Mouse (Mus musculus): ENCODE measurements around the gene Btbd1. TPM values are rescaled to one million over a fixed set of nuclear protein-coding genes. Genes with fewer than 3 reads are reported as not detected.
"Not testable (repeated sequence)": the region's sequence is repeated elsewhere in the genome, so short reads cannot be mapped to it uniquely, and the experiment has no call there.

The Btbd1 gene
- total RNA-seq, 2 experiments from 2014 or later = 110 to 111 TPM

DNA sequence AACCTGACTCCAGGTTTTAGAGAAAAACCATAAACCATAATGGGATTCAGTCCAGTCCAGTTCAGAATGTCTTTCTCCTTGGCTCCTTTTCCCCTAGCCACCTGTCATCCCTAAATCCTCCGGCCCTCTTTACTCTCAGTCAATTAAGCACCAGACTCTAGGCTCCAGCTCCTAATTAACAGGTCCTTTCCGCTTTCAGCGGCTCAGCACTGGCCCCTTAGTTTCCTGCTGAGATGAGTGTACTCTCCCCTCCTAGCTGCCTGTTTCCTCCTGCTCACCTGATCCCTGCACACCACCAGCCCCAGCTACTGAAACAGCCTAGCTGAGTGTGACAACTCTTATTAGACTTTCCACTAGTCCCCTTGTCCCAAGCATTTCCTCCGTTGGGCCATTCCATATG is 18.5 kb upstream of the Btbd1 start:
- intact Hi-C loops (cut with DNase I) = no loop called here
- TF ChIP-seq CTCF (IDR thresholded peaks at IDR 0.05) = no peak
- H3K4me3 ChIP-seq = no peak overlapping the region
- DNase-seq (ENCODE audit: extremely low spot score in 1 of 2, low spot score in 2 of 2) = no peak
- no peak overlapping the region for H3K27ac ChIP-seq

GRCm38 (mm10) chr7:81847010-81847409 is 17.8 kb upstream of the Btbd1 start:
- no peak for DNase-seq (ENCODE audit: extremely low spot score in 1 of 2, low spot score in 2 of 2)
- no peak for TF ChIP-seq CTCF (IDR thresholded peaks at IDR 0.05)
- intact Hi-C loops (cut with DNase I) = no loop called here
- Histone ChIP-seq H3K27ac (no peak overlapping the region), H3K4me3 (no peak overlapping the region)

DNA sequence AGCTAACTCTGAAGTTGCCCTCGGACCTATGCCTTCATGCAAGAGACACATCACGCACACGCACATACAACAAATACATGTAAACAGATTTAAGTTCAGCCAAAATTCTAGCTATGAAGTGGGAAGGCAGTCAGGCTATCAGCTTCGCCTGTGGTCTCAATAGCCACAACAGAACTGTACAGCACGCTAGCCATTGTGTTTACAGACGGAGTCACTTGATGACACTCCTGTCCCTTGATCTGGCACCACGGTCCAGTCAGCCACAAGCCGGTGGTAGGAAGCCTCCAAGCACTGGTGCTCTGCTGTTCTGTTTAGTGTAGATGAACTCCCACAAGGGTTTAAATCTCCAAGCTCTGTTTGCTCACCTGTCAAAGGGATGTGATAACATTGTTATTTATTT is 16.8 kb upstream of the Btbd1 start:
- no peak overlapping the region for H3K27ac ChIP-seq
- no peak for TF ChIP-seq CTCF (IDR thresholded peaks at IDR 0.05)
- DNase-seq (ENCODE audit: extremely low spot score in 1 of 2, low spot score in 2 of 2) = no peak
- no peak overlapping the region for H3K4me3 ChIP-seq
- intact Hi-C loops (cut with DNase I) = no loop called here

DNA sequence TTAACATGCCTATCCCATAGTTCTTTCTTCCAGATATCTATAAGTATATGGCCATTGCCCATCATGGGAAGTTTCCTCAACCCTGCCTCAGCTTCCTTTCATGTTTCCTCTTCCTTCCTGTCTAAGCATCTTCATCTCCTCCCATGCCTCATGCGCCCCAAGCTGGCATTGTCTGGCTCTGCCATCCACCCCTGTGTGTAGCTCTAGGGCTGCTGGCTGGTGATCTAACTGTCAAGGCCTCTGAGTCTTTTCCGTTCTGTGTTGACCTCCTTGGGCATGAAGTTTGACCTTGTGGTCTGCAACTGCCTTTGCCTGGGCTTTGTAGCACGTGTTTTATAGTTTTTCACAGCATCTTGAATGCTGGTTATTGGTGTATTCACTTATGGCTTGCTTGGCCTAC is 16.1 kb upstream of the Btbd1 start:
- intact Hi-C loops (cut with DNase I) = no loop called here
- no peak for TF ChIP-seq CTCF (IDR thresholded peaks at IDR 0.05)
- no peak overlapping the region for H3K27ac ChIP-seq
- no peak for DNase-seq (ENCODE audit: extremely low spot score in 1 of 2, low spot score in 2 of 2)
- no peak overlapping the region for H3K4me3 ChIP-seq

DNA sequence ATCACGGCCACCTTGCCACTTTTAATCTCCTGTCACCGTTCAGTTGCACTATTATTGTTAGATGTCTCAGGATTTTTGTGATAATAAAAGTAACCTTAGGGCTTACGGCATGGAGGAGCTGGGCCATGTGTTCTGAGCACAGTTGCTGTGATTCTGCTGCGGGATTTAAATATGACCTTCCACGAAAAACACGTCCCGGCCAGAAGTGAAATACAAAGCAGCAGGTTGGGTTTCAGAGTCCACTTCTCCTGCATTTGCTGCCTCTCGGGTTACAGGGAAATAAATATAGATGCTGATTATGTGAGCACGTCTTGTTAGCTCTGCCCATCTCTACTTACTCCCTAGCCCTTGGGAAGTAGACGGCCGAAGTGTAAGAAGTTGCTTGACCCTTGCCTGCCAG is 15.6 kb upstream of the Btbd1 start:
- intact Hi-C loops (cut with DNase I) = no loop called here
- TF ChIP-seq CTCF (IDR thresholded peaks at IDR 0.05) = no peak
- Histone ChIP-seq H3K27ac (no peak overlapping the region), H3K4me3 (no peak overlapping the region)
- DNase-seq (ENCODE audit: extremely low spot score in 1 of 2, low spot score in 2 of 2) = no peak

DNA sequence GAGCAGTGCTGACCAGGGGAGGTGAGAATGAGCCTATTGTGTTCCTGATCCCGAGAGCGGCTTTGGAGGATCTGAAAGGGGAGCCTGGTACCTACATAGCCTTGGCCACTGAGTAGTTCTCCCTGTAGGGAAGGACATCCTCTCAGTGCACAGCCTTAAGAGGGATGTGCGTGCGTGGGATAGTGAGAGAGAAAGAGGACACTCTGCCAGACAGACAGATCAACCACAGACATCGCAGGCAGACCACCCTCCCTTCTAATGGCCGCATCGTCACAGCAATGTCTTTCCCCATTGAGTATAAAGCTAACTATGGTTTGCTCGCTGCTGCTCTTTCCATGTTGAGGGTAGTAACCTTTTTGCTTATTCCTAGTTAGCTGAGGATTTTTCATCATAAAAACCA is 14.7 kb upstream of the Btbd1 start:
- no peak overlapping the region for H3K27ac ChIP-seq
- intact Hi-C loops (cut with DNase I) = no loop called here

DNA sequence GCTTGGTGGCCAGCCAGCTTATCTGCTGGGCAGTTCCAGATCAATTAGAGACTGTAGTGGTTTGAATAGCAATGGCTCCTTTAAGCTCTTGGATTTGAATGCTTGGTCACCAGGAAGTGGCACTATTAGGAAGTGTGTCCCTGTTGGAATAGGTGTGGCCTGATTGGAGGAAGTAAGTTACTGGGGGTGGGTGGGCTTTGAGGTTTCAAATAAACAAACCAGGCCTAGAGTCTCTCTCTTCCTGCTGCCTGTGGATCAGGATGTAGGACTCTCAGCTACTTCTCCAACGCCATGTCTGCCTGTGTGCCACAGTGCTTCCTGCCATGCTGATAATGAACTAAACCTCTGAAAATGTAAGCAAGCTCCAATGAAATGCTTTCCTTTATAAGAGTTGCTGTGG is 13.8 kb upstream of the Btbd1 start:
- no peak overlapping the region for H3K4me3 ChIP-seq
- H3K27ac ChIP-seq = no peak overlapping the region
- no peak for DNase-seq (ENCODE audit: extremely low spot score in 1 of 2, low spot score in 2 of 2)
- intact Hi-C loops (cut with DNase I) = no loop called here
- TF ChIP-seq CTCF (IDR thresholded peaks at IDR 0.05) = no peak

More for the DNA sequence above, 14.7 kb upstream of the Btbd1 start:
- H3K4me3 ChIP-seq = no peak overlapping the region
- no peak for TF ChIP-seq CTCF (IDR thresholded peaks at IDR 0.05)
- no peak for DNase-seq (ENCODE audit: extremely low spot score in 1 of 2, low spot score in 2 of 2)

GRCm38 (mm10) chr7:81842141-81842540 is 12.9 kb upstream of the Btbd1 start:
- no peak for TF ChIP-seq CTCF (IDR thresholded peaks at IDR 0.05)
- Histone ChIP-seq H3K4me3 (no peak overlapping the region), H3K27ac (no peak overlapping the region)
- DNase-seq (ENCODE audit: extremely low spot score in 1 of 2, low spot score in 2 of 2) = no peak
- intact Hi-C loops (cut with DNase I) = no loop called here

- TF ChIP-seq CTCF (IDR thresholded peaks at IDR 0.05) = no peak
- intact Hi-C loops (cut with DNase I) = no loop called here
- no peak for DNase-seq (ENCODE audit: extremely low spot score in 1 of 2, low spot score in 2 of 2)
- no peak overlapping the region for H3K4me3 ChIP-seq
- H3K27ac ChIP-seq = peak overlapping the region; percentile 76
Observed at GRCm38 (mm10) chr7:81841439-81841838, 12.2 kb upstream of the Btbd1 start.

DNA sequence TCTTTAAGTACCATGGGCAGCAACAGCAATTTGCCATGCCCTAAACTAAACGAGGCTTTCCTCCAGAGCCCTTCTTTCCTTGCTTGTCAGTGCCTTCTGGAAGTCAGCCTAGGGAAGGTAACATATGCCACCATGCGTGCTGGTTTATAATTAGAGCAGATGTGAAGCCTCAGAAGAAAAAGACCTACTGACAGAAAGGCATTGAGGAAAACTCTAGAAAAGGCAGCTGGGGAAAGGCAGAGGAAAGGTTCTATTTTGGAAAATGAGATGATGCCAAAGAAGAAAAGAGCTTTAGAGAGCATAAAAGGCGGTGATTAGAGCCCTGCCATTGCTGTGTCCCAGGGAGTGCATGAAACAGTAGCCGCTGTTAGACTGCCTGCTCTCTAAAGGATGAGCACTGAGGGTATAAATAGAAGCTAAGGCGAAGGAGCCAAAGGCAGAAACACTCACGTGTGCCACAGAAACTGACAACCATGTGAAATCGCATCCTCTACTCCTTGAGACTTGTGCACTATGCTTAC is 11.5 kb upstream of the Btbd1 start:
- intact Hi-C loops (cut with DNase I) = no loop called here
- TF ChIP-seq CTCF (IDR thresholded peaks at IDR 0.05) = no peak
- peak overlapping the region; percentile 76 for H3K27ac ChIP-seq
- no peak overlapping the region for H3K4me3 ChIP-seq
- DNase-seq (ENCODE audit: extremely low spot score in 1 of 2, low spot score in 2 of 2) = peak; percentile 19 to 31

DNA sequence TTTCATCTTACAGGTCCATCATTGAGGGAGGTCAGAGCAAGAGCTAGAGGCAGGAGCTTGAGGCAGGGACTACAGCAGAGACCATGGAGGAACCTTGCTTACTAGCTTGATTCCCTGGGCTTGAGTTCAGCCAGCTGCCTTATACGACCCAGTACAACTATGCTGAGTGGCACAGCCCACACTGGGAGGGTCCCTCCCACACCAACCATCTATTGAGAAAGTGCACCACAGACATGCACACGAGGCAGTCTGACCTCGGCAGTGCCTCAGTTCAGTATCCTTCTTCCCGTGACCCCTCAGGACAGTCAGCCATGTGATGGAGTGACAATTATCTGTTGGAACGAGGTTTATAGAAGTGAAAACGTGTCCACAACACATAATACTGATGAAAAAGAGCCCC is 10.5 kb upstream of the Btbd1 start:
- intact Hi-C loops (cut with DNase I) = no loop called here
- no peak for TF ChIP-seq CTCF (IDR thresholded peaks at IDR 0.05)
- no peak for DNase-seq (ENCODE audit: extremely low spot score in 1 of 2, low spot score in 2 of 2)
- H3K4me3 ChIP-seq = no peak overlapping the region
- H3K27ac ChIP-seq = peak overlapping the region; percentile 76; the same call in 1 of the 2 replicates

- DNase-seq (ENCODE audit: extremely low spot score in 1 of 2, low spot score in 2 of 2); H3K27ac ChIP-seq; H3K4me3 ChIP-seq; intact Hi-C loops (cut with DNase I): not testable (repeated sequence)
Observed at GRCm38 (mm10) chr7:81837771-81838170, 8.5 kb upstream of the Btbd1 start.

DNA sequence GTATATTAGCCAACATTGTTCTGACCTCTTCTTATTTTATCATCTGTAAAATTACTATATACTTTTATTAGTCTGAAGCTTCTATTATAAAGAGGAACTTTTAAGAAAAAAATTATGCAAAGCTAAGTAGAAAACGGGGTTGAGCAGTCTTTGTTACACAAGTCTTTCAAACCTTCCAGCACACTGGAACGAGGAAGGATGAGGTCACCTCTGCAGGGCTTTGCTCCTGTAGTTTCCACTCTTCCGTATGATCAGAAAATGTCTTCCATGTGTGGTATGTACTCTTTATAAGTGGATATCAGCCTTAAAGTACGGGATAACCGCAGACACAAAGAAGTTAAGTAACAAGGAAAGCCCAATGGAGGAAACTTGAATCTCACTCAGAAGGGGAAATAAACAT is 6.2 kb upstream of the Btbd1 start:
- intact Hi-C loops (cut with DNase I) = no loop called here
- TF ChIP-seq CTCF (IDR thresholded peaks at IDR 0.05) = no peak

GRCm38 (mm10) chr7:81834847-81835246 is 5.6 kb upstream of the Btbd1 start:
- no peak for DNase-seq (ENCODE audit: extremely low spot score in 1 of 2, low spot score in 2 of 2)
- Histone ChIP-seq H3K27ac (no peak overlapping the region), H3K4me3 (no peak overlapping the region)
- intact Hi-C loops (cut with DNase I) = no loop called here
- no peak; the same call in none of the 2 replicates for TF ChIP-seq CTCF (IDR thresholded peaks at IDR 0.05)

More for the DNA sequence above, 6.2 kb upstream of the Btbd1 start:
- H3K4me3 ChIP-seq = no peak overlapping the region
- DNase-seq (ENCODE audit: extremely low spot score in 1 of 2, low spot score in 2 of 2) = no peak
- no peak overlapping the region for H3K27ac ChIP-seq
